In the genomic region with DNA sequence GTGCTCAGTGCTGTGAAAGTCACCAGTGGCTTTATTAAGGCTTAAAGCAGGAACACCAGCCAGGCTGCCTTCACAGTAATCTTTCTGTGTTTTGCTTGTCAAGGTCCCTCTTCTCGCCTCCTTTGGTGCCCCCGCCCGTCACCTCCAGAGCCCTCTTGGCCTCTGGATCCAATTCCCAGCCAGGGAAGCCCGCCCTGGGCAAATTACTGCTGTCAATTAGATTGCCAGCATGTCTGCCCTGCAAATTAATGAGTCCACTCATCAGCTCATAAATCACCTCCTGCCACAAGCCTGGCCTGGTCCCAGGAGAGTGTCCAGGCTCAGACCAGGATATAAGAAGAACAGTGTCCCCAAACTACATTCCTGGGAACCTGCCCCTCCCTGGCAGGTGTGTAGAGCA, we compare ENCODE assay signal across 18 mouse cellular contexts. TPM values are rescaled to one million over a fixed set of nuclear protein-coding genes. Genes with fewer than 3 reads are reported as not detected.
DNase-seq lines count a peak whose midpoint lies in the region; ATAC-seq lines count a peak whose summit lies in the region.
"Had no signal": no experiment of that assay in that cellular context is flagged by ENCODE, and none has a peak within 500 bp of the region (broad histone marks: within the 10 kb centered on the region; RNA-seq: fewer than 3 reads in every experiment).

No protein-coding gene starts in this region.

- no peaks in the 10 kb centered on the region for H3K36me3 ChIP-seq in forebrain, embryonic 10.5 days (replicated peaks)
- H3K36me3 ChIP-seq in forebrain, embryonic 13.5 days (ENCODE audit: poor library complexity, severe bottlenecking): no peaks in the 10 kb centered on the region
- H3K36me3 ChIP-seq: heart, embryonic 15.5 days; midbrain, embryonic 12.5 days; neural tube, embryonic 13.5 days had no signal

- 0 out of 2 replicates have a peak, but pooled peaks cover 5% of the 10 kb centered on the region for H3K9me3 ChIP-seq in forebrain, embryonic 10.5 days
- no peaks in the 10 kb centered on the region for H3K9me3 ChIP-seq in forebrain, embryonic 13.5 days (replicated peaks)
- H3K9me3 ChIP-seq: heart, embryonic 15.5 days; midbrain, embryonic 12.5 days; neural tube, embryonic 13.5 days had no signal

- no peak for DNase-seq in forebrain, embryonic 10.5 days (ENCODE audit: extremely low spot score, low spot score)
- peak; percentile 74 for DNase-seq in Muller cell, postnatal 12 days (ENCODE audit: inconsistent ontology term)
- peak; percentile 60 for DNase-seq in forelimb bud, embryonic 11.5 days (ENCODE audit: low read depth, low spot score)
- peak; percentile 57 for DNase-seq in hindlimb bud, embryonic 11.5 days (ENCODE audit: extremely low spot score, low read depth, low spot score)
- no peak for DNase-seq in natural killer cell, adult 2 months (ENCODE audit: low spot score in 2 of 2)
- DNase-seq in ovary, postnatal 36 days (ENCODE audit: low spot score): no peak
- DNase-seq: cerebellum, adult 11-12 months; kidney, adult 9 months; lung, postnatal 14 days; thymus, postnatal 14 days had no signal

- H3K27me3 ChIP-seq in forebrain, embryonic 10.5 days (ENCODE audit: poor library complexity, severe bottlenecking): no peaks in the 10 kb centered on the region
- H3K27me3 ChIP-seq in forebrain, embryonic 13.5 days: no peaks in the 10 kb centered on the region
- H3K27me3 ChIP-seq: heart, embryonic 15.5 days; neural tube, embryonic 13.5 days had no signal

- no peak overlapping the region for H3K4me2 ChIP-seq in forebrain, embryonic 13.5 days
- H3K4me2 ChIP-seq: heart, embryonic 15.5 days; midbrain, embryonic 12.5 days; neural tube, embryonic 13.5 days had no signal

- H3K4me1 ChIP-seq in forebrain, embryonic 10.5 days: peaks cover 20% of the 10 kb centered on the region
- peaks cover 10% of the 10 kb centered on the region for H3K4me1 ChIP-seq in forebrain, embryonic 13.5 days

- no peak overlapping the region for H3K4me3 ChIP-seq in forebrain, embryonic 10.5 days
- H3K4me3 ChIP-seq in forebrain, embryonic 13.5 days: no peak overlapping the region
- H3K4me3 ChIP-seq: heart, embryonic 15.5 days; left cerebral cortex, adult 2 months; midbrain, embryonic 12.5 days; neural tube, embryonic 13.5 days had no signal

- H3K9ac ChIP-seq in forebrain, embryonic 13.5 days: no peak overlapping the region
- H3K9ac ChIP-seq: heart, embryonic 15.5 days; midbrain, embryonic 12.5 days; neural tube, embryonic 13.5 days had no signal

- 49% methylated on average over 4 of the region's 4 CpGs for WGBS in forebrain, embryonic 10.5 days
- WGBS in forebrain, embryonic 13.5 days: 42% methylated on average over 4 of the region's 4 CpGs

- peak overlapping the region; percentile 44; the same call in 1 of the 2 replicates for H3K27ac ChIP-seq in forebrain, embryonic 10.5 days
- no peak overlapping the region for H3K27ac ChIP-seq in forebrain, embryonic 13.5 days
- H3K27ac ChIP-seq: heart, embryonic 15.5 days; left cerebral cortex, adult 2 months; midbrain, embryonic 12.5 days; neural tube, embryonic 13.5 days had no signal

- no peak for ATAC-seq in forebrain, embryonic 13.5 days
- ATAC-seq in frontal cortex, adult (ENCODE audit: low TSS enrichment): no peak
- ATAC-seq: inflammation-experienced regulatory T-cells, adult 6 months; Patski had no signal

RNA-seq across cellular contexts. Expression of a gene that starts 26.1 kb away (rescaled TPM):
- 4.9 and 5.4 TPM in 2 replicates for polyA plus RNA-seq in forebrain, embryonic 10.5 days (2016; fragmentation: Nextera tagmentation; extraction: Ambion mirVana)
- polyA plus RNA-seq in forebrain, embryonic 13.5 days (2015; fragmentation: Nextera tagmentation; extraction: Ambion mirVana): 4.0 and 4.2 TPM in 2 replicates

RNA-seq across cellular contexts. Expression of a gene that starts 43.6 kb away (rescaled TPM):
- 0.32 and 0.36 TPM in 2 replicates for polyA plus RNA-seq in forebrain, embryonic 10.5 days (2016; fragmentation: Nextera tagmentation; extraction: Ambion mirVana)
- 0.19 and 0.71 TPM in 2 replicates for polyA plus RNA-seq in forebrain, embryonic 13.5 days (2015; fragmentation: Nextera tagmentation; extraction: Ambion mirVana)

Comparison
In these comparisons a context has a peak if more than half of its experiments do, and no peak if none do; other contexts are left out.
1. DNase-seq: peak in Muller cell, postnatal 12 days (single experiment), forelimb bud, embryonic 11.5 days (single experiment) and hindlimb bud, embryonic 11.5 days (single experiment); none in forebrain, embryonic 10.5 days (single experiment), natural killer cell, adult 2 months (0 of 2) and ovary, postnatal 36 days (single experiment).